In genomic region chr10:87450777-87451176, GRCm38 (mm10) we compare ENCODE assay signal across 19 mouse cellular contexts. TPM values are rescaled to one million over a fixed set of nuclear protein-coding genes. Genes with fewer than 3 reads are reported as not detected.
"Had no signal": no experiment of that assay in that cellular context is flagged by ENCODE, and none has a peak within 500 bp of the region (broad histone marks: within the 10 kb centered on the region; RNA-seq: fewer than 3 reads in every experiment).

No protein-coding gene starts in this region.

- H3K9ac ChIP-seq: liver, embryonic 14.5 days; lung, embryonic 14.5 days; midbrain, embryonic 12.5 days; midbrain, embryonic 15.5 days; neural tube, embryonic 13.5 days; neural tube, embryonic 15.5 days; stomach, embryonic 15.5 days had no signal

- H3K4me3 ChIP-seq: midbrain, embryonic 12.5 days; midbrain, embryonic 15.5 days; myocyte; neural tube, embryonic 13.5 days; neural tube, embryonic 15.5 days; stomach, embryonic 15.5 days had no signal

- H3K36me3 ChIP-seq: midbrain, embryonic 12.5 days; midbrain, embryonic 15.5 days; neural tube, embryonic 13.5 days; neural tube, embryonic 15.5 days; stomach, embryonic 15.5 days had no signal

- DNase-seq: lung, adult 18-20 months; lung, embryonic 14.5 days; lung, postnatal 10 days; lung, postnatal 4 days; right cerebral cortex, postnatal 14 days; thymus, adult 2 months; thymus, postnatal 25 days; thymus, postnatal 4 days had no signal

- H3K27me3 ChIP-seq: midbrain, embryonic 12.5 days; midbrain, embryonic 15.5 days; neural tube, embryonic 13.5 days; neural tube, embryonic 15.5 days; stomach, embryonic 15.5 days had no signal

- H3K27ac ChIP-seq: liver, embryonic 14.5 days; midbrain, embryonic 12.5 days; midbrain, embryonic 15.5 days; neural tube, embryonic 13.5 days; neural tube, embryonic 15.5 days; stomach, embryonic 15.5 days; stomach, postnatal 0 days had no signal

- ATAC-seq: midbrain, embryonic 15.5 days had no signal

- H3K4me1 ChIP-seq: stomach, embryonic 15.5 days had no signal

- H3K9me3 ChIP-seq: midbrain, embryonic 12.5 days; midbrain, embryonic 15.5 days; neural tube, embryonic 13.5 days; neural tube, embryonic 15.5 days; stomach, embryonic 15.5 days had no signal

- H3K4me2 ChIP-seq: lung, embryonic 14.5 days; midbrain, embryonic 12.5 days; midbrain, embryonic 15.5 days; neural tube, embryonic 13.5 days; neural tube, embryonic 15.5 days; stomach, embryonic 15.5 days had no signal

RNA-seq across cellular contexts. Expression of gene Ascl1, which starts 42.7 kb away (rescaled TPM):
- polyA plus RNA-seq: liver, embryonic 16.5 days; myocyte; spleen, adult 2 months; testis, adult 2 months had no signal
